Mouse (Mus musculus): Measurements from ENCODE around the gene Gpr132.
"Not testable (repeated sequence)": the region's sequence is repeated elsewhere in the genome, so short reads cannot be mapped to it uniquely, and the experiment has no call there.

DNA sequence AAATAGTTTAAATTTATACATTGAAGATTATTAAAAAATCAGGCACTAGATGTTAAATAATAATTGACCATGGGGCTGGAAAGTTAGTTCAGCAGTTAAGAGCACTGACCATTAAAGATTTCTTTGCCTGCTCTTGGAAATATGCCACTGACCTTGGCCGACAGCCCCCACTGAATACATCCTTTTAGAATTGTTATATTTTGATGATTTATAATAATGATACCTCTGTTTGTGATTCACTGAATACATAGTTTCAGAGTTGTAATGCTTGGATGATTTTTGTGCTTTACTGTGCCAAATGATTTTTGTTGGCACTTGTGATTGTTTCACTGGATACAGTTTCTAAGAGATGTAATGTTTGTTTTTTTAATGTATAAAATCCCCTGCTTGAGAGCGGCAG lies 25.9 kb downstream of the Gpr132 start:
- not testable (repeated sequence) for TF ChIP-seq TAL1, GATA1 (IDR thresholded peaks at IDR 0.05; ENCODE audit: low read length)
